8 mouse cellular contexts compared by ENCODE assay signal in the genomic region with DNA sequence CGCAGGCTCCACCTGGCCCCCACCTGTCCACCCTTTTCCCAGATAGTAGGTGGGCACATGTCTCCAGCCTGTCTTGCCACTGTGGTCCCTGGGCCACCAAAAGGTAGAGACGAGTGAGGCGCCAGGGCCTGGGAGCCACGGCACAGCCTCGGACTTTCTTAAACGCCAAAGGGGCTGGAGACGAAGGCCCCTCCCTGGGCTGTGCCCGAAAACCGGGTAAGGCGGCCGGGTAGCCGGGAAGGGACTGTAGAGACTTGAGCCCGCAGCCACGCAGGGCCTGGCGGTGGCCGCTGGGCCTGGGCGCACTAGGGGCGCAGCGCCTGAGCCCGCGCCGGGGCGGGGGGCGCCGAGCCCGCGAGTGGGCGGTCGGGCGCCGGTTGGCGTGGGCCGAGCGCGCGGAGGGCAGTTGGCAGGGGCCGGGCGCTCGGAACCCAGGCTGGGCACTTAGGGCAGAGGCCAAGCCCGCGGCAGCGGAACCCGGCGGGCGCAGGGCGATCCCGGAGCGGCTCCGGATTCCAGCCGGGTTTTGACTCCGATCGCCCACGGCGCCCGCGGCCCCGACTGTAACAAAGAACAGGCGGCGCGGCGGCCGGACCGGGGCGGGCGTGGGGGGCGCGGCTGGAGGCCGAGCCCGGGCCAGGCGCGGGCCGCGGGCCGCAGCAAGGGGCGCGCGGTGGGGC. TPM values are rescaled to one million over a fixed set of nuclear protein-coding genes. Genes with fewer than 3 reads are reported as not detected.
DNase-seq lines count a peak whose midpoint lies in the region; ATAC-seq and TF ChIP-seq lines count a peak whose summit lies in the region.

No protein-coding gene starts in this region.

- peak; percentile 91 for ATAC-seq in forebrain, embryonic 12.5 days (ENCODE audit: low FRiP score)
- peak; percentile 94 for ATAC-seq in heart, postnatal 0 days (ENCODE audit: insufficient read depth, low read depth)
- ATAC-seq in liver, embryonic 14.5 days (ENCODE audit: insufficient read depth): peak; percentile 85
- ATAC-seq in stomach, embryonic 15.5 days (ENCODE audit: insufficient read depth, low FRiP score, low read depth): peak; percentile 93

- H3K27ac ChIP-seq in forebrain, embryonic 12.5 days: peak overlapping the region; percentile 98
- H3K27ac ChIP-seq in heart, postnatal 0 days (ENCODE audit: low read depth): peak overlapping the region; percentile 99
- peak overlapping the region; percentile 42 for H3K27ac ChIP-seq in liver, embryonic 14.5 days
- H3K27ac ChIP-seq in stomach, embryonic 15.5 days: peak overlapping the region; percentile 99

- H3K36me3 ChIP-seq in E14TG2a.4 (ENCODE audit: insufficient read depth, low read length): peaks cover 24% of the 10 kb centered on the region
- H3K36me3 ChIP-seq in forebrain, embryonic 12.5 days (replicated peaks): peaks cover 15% of the 10 kb centered on the region
- no peaks in the 10 kb centered on the region for H3K36me3 ChIP-seq in heart, postnatal 0 days (replicated peaks; ENCODE audit: control insufficient read depth, insufficient read depth, low read length)
- no peaks in the 10 kb centered on the region for H3K36me3 ChIP-seq in liver, embryonic 14.5 days (replicated peaks; ENCODE audit: control insufficient read depth, insufficient read depth, low read depth)
- no peaks in the 10 kb centered on the region for H3K36me3 ChIP-seq in stomach, embryonic 15.5 days

- peak overlapping the region; percentile 92 for H3K4me3 ChIP-seq in E14TG2a.4 (replicated peaks; ENCODE audit: low read length)
- peak overlapping the region; percentile 94 for H3K4me3 ChIP-seq in forebrain, embryonic 12.5 days (replicated peaks)
- peak overlapping the region; percentile 96 for H3K4me3 ChIP-seq in heart, postnatal 0 days (ENCODE audit: low read depth, low read length)
- peak overlapping the region; percentile 79 to 92 for H3K4me3 ChIP-seq in liver, embryonic 14.5 days (ENCODE audit: insufficient read depth in 1 of 2, low read depth in 2 of 2, low read length in 2 of 2)
- peak overlapping the region; percentile 94 for H3K4me3 ChIP-seq in stomach, embryonic 15.5 days (replicated peaks)

- H3K27me3 ChIP-seq in E14TG2a.4 (ENCODE audit: insufficient read depth, low read length): peaks cover 3% of the 10 kb centered on the region; the same call in 1 of the 2 replicates
- no peaks in the 10 kb centered on the region for H3K27me3 ChIP-seq in forebrain, embryonic 12.5 days
- no peaks in the 10 kb centered on the region for H3K27me3 ChIP-seq in heart, postnatal 0 days (ENCODE audit: control insufficient read depth, insufficient read depth, low read length)
- no peaks in the 10 kb centered on the region for H3K27me3 ChIP-seq in liver, embryonic 14.5 days (ENCODE audit: control insufficient read depth, insufficient read depth, low read length)
- no peaks in the 10 kb centered on the region for H3K27me3 ChIP-seq in stomach, embryonic 15.5 days (replicated peaks)

- peak; percentile 70 for DNase-seq in c-Kit-positive CD71-positive TER-119-positive erythroid progenitor cells, embryonic 14.5 days (ENCODE audit: low spot score)
- DNase-seq in heart, postnatal 0 days (ENCODE audit: low spot score): peak; percentile 89
- DNase-seq in kidney, postnatal 36 days: peak; percentile 88 to 93
- DNase-seq in liver, embryonic 14.5 days (ENCODE audit: low read depth in 3 of 3, low spot score in 3 of 3): peak; percentile 57 to 65 (median 64)
- peak; percentile 93 for DNase-seq in neural tube, embryonic 10.5 days (ENCODE audit: extremely low spot score, low spot score)

- H3K9me3 ChIP-seq in E14TG2a.4 (ENCODE audit: low read length): no peaks in the 10 kb centered on the region
- no peaks in the 10 kb centered on the region for H3K9me3 ChIP-seq in forebrain, embryonic 12.5 days
- H3K9me3 ChIP-seq in heart, postnatal 0 days (replicated peaks; ENCODE audit: control insufficient read depth, low read length): no peaks in the 10 kb centered on the region
- no peaks in the 10 kb centered on the region for H3K9me3 ChIP-seq in liver, embryonic 14.5 days (ENCODE audit: control insufficient read depth, low read length)
- no peaks in the 10 kb centered on the region for H3K9me3 ChIP-seq in stomach, embryonic 15.5 days

- peak overlapping the region; percentile 98 for H3K9ac ChIP-seq in forebrain, embryonic 12.5 days
- peak overlapping the region; percentile 99 for H3K9ac ChIP-seq in heart, postnatal 0 days (replicated peaks; ENCODE audit: low read depth, low read length)
- H3K9ac ChIP-seq in liver, embryonic 14.5 days (replicated peaks): peak overlapping the region; percentile 93
- peak overlapping the region; percentile 100 for H3K9ac ChIP-seq in stomach, embryonic 15.5 days

- no peak for TF ChIP-seq EP300 in heart, postnatal 0 days (IDR thresholded peaks at IDR 0.05; ENCODE audit: low read depth)
- no peak for TF ChIP-seq EP300 in liver, embryonic 14.5 days (IDR thresholded peaks at IDR 0.05; ENCODE audit: low read depth)

- H3K4me2 ChIP-seq in forebrain, embryonic 12.5 days: peak overlapping the region; percentile 75
- peak overlapping the region; percentile 87 for H3K4me2 ChIP-seq in heart, postnatal 0 days (ENCODE audit: low read depth, low read length)
- H3K4me2 ChIP-seq in liver, embryonic 14.5 days (ENCODE audit: low read depth): peak overlapping the region; percentile 87
- H3K4me2 ChIP-seq in stomach, embryonic 15.5 days: peak overlapping the region; percentile 64

- no peak for TF ChIP-seq CTCF in E14TG2a.4 (conservative IDR thresholded peaks at IDR 0.05; ENCODE audit: low read length)
- TF ChIP-seq CTCF in heart, postnatal 0 days (IDR thresholded peaks at IDR 0.05; ENCODE audit: low read depth): no peak
- no peak for TF ChIP-seq CTCF in liver, embryonic 14.5 days (IDR thresholded peaks at IDR 0.05; ENCODE audit: low read depth)

- peaks cover 32% of the 10 kb centered on the region for H3K4me1 ChIP-seq in E14TG2a.4 (replicated peaks; ENCODE audit: low read depth, low read length)
- H3K4me1 ChIP-seq in forebrain, embryonic 12.5 days: peaks cover 24% of the 10 kb centered on the region
- peaks cover 28% of the 10 kb centered on the region for H3K4me1 ChIP-seq in heart, postnatal 0 days (ENCODE audit: control insufficient read depth, insufficient read depth)
- H3K4me1 ChIP-seq in liver, embryonic 14.5 days (replicated peaks; ENCODE audit: control insufficient read depth in 2 of 2, insufficient read depth in 2 of 2, low read length in 1 of 2): peaks cover 13 to 21% of the 10 kb centered on the region in 2 experiments
- H3K4me1 ChIP-seq in stomach, embryonic 15.5 days: 0 out of 2 replicates have a peak, but pooled peaks cover 6% of the 10 kb centered on the region

- WGBS in forebrain, embryonic 12.5 days: under 1% methylated on average over 76 of the region's 77 CpGs
- under 1% methylated on average over 64 of the region's 77 CpGs for WGBS in heart, postnatal 0 days
- WGBS in liver, embryonic 14.5 days (ENCODE audit: insufficient replicate concordance): under 1% methylated on average over 74 of the region's 77 CpGs
- under 1% methylated on average over 74 of the region's 77 CpGs for WGBS in stomach, embryonic 15.5 days

RNA-seq across cellular contexts. Expression of gene Prdm15, which starts 0.4 kb away (rescaled TPM):
- 19.4 and 19.8 TPM in 2 replicates for polyA plus RNA-seq in forebrain, embryonic 12.5 days (2016; fragmentation: Nextera tagmentation; extraction: Ambion mirVana)
- total RNA-seq in heart, postnatal 0 days (2014; rRNA removed; ENCODE audit: low replicate concordance): 1.4 and 23.7 TPM in 2 replicates
- 2.3 TPM in 2 replicates for polyA plus RNA-seq in heart, postnatal 0 days (2015; fragmentation: Nextera tagmentation; extraction: Ambion mirVana)
- polyA plus RNA-seq in liver, embryonic 14.5 days (2012; rRNA removed): 2.3 and 3.4 TPM in 2 replicates
- polyA plus RNA-seq in liver, embryonic 14.5 days (2014; fragmentation: Nextera tagmentation; extraction: Ambion mirVana): 1.7 and 2.7 TPM in 2 replicates
- 8.6 and 9.1 TPM in 2 replicates for polyA plus RNA-seq in stomach, embryonic 15.5 days (2015; fragmentation: Nextera tagmentation; extraction: Ambion mirVana)

Comparison
In these comparisons a context has a peak if more than half of its experiments do, and no peak if none do; other contexts are left out.
1. Peak in every context shown above with its lines: DNase-seq, ATAC-seq, H3K4me3 ChIP-seq and H3K27ac ChIP-seq.
2. H3K27ac ChIP-seq: peak in every context shown above with its lines; median percentile 99 in heart, postnatal 0 days; 99 in stomach, embryonic 15.5 days; 98 in forebrain, embryonic 12.5 days; 42 in liver, embryonic 14.5 days.